Mouse (Mus musculus): ENCODE results near the gene Bcl2. TPM values are rescaled to one million over a fixed set of nuclear protein-coding genes. Genes with fewer than 3 reads are reported as not detected.

Gene Bcl2
- total and polyA plus RNA-seq, 3 experiments, result 30.9 to 87.0 (median 38.8) TPM

DNA sequence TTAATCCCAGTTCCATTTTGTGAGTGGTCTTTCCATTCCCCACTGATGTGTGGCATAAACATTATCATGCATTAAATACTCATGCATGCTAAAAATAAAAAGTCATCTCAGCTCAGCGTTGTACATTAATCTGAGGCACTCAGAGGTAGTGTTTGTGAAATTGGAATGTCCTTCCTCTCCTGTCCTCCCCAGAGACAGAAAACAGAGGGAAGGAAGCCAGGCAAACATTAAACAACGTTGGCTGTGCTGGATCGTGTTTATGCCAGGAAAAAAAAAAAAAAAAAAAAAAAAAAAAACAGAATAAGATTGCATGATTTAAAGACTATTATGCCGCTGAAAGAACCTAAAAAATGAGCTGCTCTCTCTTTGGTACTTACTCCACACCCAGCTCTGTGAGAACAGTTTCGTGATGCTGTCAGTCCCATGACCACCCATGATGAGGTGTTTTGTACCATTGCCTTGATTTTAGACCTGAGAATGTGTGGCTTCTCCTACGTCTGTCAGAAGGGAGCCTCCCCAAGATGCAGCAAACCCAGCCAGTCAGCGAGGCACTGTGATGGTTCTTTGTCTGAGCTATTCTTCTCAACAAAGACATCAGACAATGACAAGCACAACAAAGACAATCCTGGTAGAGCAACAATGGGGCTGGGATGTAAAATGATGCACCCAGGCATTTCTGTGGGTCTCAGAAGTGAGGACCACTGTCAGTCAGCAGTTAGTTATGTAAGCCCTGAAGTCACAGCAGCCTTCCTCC lies 200.0 kb downstream of the Bcl2 start:
- TF ChIP-seq HCFC1 (IDR thresholded peaks at IDR 0.05; ENCODE audit: low read depth, low read length) (no peak), ZNF384 (IDR thresholded peaks at IDR 0.05; ENCODE audit: low read depth, low read length) (peak; percentile 61)
- Histone ChIP-seq H3K27me3 (ENCODE audit: control insufficient read depth in 1 of 2, insufficient read depth in 2 of 2, low read length in 2 of 2) (no peaks in the 10 kb centered on the region), H3K4me1 (ENCODE audit: control insufficient read depth in 1 of 2, insufficient read depth in 2 of 2, low read length in 2 of 2) (no peaks in the 10 kb centered on the region; a peak in 1 of 4 replicates), H3K27ac (ENCODE audit: control insufficient read depth, low read depth, low read length) (no peak overlapping the region), H3K36me3 (ENCODE audit: control insufficient read depth in 1 of 2, insufficient read depth in 2 of 2, low read length in 2 of 2) (no peaks in the 10 kb centered on the region), H3K9me3 (replicated peaks; ENCODE audit: insufficient read depth, low read length) (no peaks in the 10 kb centered on the region), H3K79me2 (ENCODE audit: control insufficient read depth, insufficient read depth, low read length, poor library complexity) (no peaks in the 10 kb centered on the region), H3K4me3 (ENCODE audit: control insufficient read depth in 1 of 2, insufficient read depth in 1 of 2, low read depth in 2 of 2, low read length in 2 of 2) (no peak overlapping the region), H3K9ac (ENCODE audit: control insufficient read depth, low read depth, low read length, poor library complexity, severe bottlenecking) (no peak overlapping the region)
- DNase-seq (ENCODE audit: low read depth, low spot score), result no peak

DNA sequence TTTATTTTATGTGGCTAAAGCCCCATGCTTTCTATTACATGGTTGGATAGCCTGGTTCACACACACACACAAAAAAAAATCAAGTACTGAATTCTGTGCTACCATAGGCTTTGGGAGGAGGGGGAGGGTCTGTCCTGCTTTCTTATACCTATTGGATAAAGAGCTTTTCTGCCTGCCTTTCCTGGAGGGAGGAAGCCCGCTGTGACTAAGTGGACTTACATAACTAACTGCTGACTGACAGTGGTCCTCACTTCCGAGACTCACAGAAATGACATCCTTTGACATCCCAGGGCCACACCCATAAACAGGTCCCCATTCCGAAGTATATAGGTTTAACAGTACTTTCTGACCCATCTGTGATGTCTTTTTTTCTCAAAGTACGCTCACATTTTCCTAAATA lies 200.6 kb downstream of the Bcl2 start:
- Histone ChIP-seq H3K4me3 (ENCODE audit: control insufficient read depth in 1 of 2, insufficient read depth in 1 of 2, low read depth in 2 of 2, low read length in 2 of 2) (no peak overlapping the region), H3K9ac (ENCODE audit: control insufficient read depth, low read depth, low read length, poor library complexity, severe bottlenecking) (no peak overlapping the region), H3K9me3 (replicated peaks; ENCODE audit: insufficient read depth, low read length) (no peaks in the 10 kb centered on the region), H3K36me3 (ENCODE audit: control insufficient read depth in 1 of 2, insufficient read depth in 2 of 2, low read length in 2 of 2) (no peaks in the 10 kb centered on the region), H3K27ac (ENCODE audit: control insufficient read depth, low read depth, low read length) (no peak overlapping the region), H3K27me3 (ENCODE audit: control insufficient read depth in 1 of 2, insufficient read depth in 2 of 2, low read length in 2 of 2) (no peaks in the 10 kb centered on the region), H3K4me1 (ENCODE audit: control insufficient read depth in 1 of 2, insufficient read depth in 2 of 2, low read length in 2 of 2) (no peaks in the 10 kb centered on the region; a peak in 1 of 4 replicates), H3K79me2 (ENCODE audit: control insufficient read depth, insufficient read depth, low read length, poor library complexity) (no peaks in the 10 kb centered on the region)
- no peak for DNase-seq (ENCODE audit: low read depth, low spot score)
- no peak for TF ChIP-seq MAZ (IDR thresholded peaks at IDR 0.05; ENCODE audit: low read depth, low read length)
- no peak for TF ChIP-seq E2F4 (IDR thresholded peaks at IDR 0.05; ENCODE audit: borderline replicate concordance, low read depth, low read length)
- TF ChIP-seq TBP (IDR thresholded peaks at IDR 0.05; ENCODE audit: low read depth, low read length), result no peak
- no peak for TF ChIP-seq CHD2 (IDR thresholded peaks at IDR 0.05; ENCODE audit: low read length)
- no peak for TF ChIP-seq ZNF384 (IDR thresholded peaks at IDR 0.05; ENCODE audit: low read depth, low read length)
- no peak for TF ChIP-seq ZC3H11A (IDR thresholded peaks at IDR 0.05; ENCODE audit: low read depth, low read length)

DNA sequence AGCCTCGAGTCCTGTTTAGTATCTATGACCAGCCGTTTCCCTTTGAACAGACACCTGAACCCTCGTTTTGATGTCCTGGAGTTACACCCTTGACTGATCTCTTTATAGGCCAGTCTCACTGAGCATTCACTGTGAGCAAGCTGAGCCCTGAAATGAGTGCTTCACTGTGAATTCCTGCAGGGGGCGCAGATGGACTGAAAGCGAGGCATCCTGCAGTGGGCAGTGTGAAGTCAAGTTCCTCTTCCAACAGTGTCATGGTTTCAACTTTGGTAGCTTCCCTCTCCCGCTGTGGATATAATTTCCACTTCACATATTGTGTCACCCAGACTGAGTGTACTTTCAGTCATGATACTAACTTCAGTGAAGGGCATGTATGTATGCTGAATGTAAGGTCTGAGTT lies 202.5 kb downstream of the Bcl2 start:
- DNase-seq (ENCODE audit: low read depth, low spot score), result peak; percentile 97
- Histone ChIP-seq H3K27me3 (ENCODE audit: control insufficient read depth in 1 of 2, insufficient read depth in 2 of 2, low read length in 2 of 2) (no peaks in the 10 kb centered on the region), H3K9ac (ENCODE audit: control insufficient read depth, low read depth, low read length, poor library complexity, severe bottlenecking) (no peak overlapping the region), H3K4me1 (ENCODE audit: control insufficient read depth in 1 of 2, insufficient read depth in 2 of 2, low read length in 2 of 2) (no peaks in the 10 kb centered on the region), H3K4me3 (ENCODE audit: control insufficient read depth in 1 of 2, insufficient read depth in 1 of 2, low read depth in 2 of 2, low read length in 2 of 2) (no peak overlapping the region), H3K27ac (ENCODE audit: control insufficient read depth, low read depth, low read length) (no peak overlapping the region), H3K9me3 (replicated peaks; ENCODE audit: insufficient read depth, low read length) (no peaks in the 10 kb centered on the region), H3K79me2 (ENCODE audit: control insufficient read depth, insufficient read depth, low read length, poor library complexity) (no peaks in the 10 kb centered on the region), H3K36me3 (ENCODE audit: control insufficient read depth in 1 of 2, insufficient read depth in 2 of 2, low read length in 2 of 2) (no peaks in the 10 kb centered on the region)
- TF ChIP-seq KAT2A (conservative IDR thresholded peaks at IDR 0.05; ENCODE audit: low read depth, low read length) (no peak), SMC3 (IDR thresholded peaks at IDR 0.05; ENCODE audit: low read depth, low read length) (peak; percentile 100), MYC (IDR thresholded peaks at IDR 0.05; ENCODE audit: low read depth, low read length) (peak; percentile 87), CHD2 (IDR thresholded peaks at IDR 0.05; ENCODE audit: low read length) (no peak), ZMIZ1 (IDR thresholded peaks at IDR 0.05; ENCODE audit: low read depth, low read length) (no peak), ZKSCAN1 (IDR thresholded peaks at IDR 0.05; ENCODE audit: low read depth, low read length) (no peak), ELF1 (IDR thresholded peaks at IDR 0.05; ENCODE audit: low read depth, low read length) (peak; percentile 48; the same call in 1 of the 2 replicates), POLR2AphosphoS5 (IDR thresholded peaks at IDR 0.05; ENCODE audit: borderline replicate concordance, low read depth, low read length) (no peak), HCFC1 (IDR thresholded peaks at IDR 0.05; ENCODE audit: low read depth, low read length) (0 out of 2 replicates have a peak, but pooled peaks have one; percentile 30), POLR2AphosphoS2 (IDR thresholded peaks at IDR 0.05; ENCODE audit: low read length) (no peak), GATA1 (IDR thresholded peaks at IDR 0.05; ENCODE audit: low read depth, low read length) (no peak), RAD21 (IDR thresholded peaks at IDR 0.05; ENCODE audit: low read depth, low read length) (no peak; the same call in none of the 2 replicates), USF1 (IDR thresholded peaks at IDR 0.05; ENCODE audit: low read depth, low read length) (no peak), CTCF (IDR thresholded peaks at IDR 0.05 in 2 of 3, conservative IDR thresholded peaks at IDR 0.05 in 1 of 3; ENCODE audit: control insufficient read depth in 1 of 3, insufficient read depth in 1 of 3, low read depth in 2 of 3, low read length in 3 of 3, poor library complexity in 1 of 3, severe bottlenecking in 1 of 3) (peak in 2 of 3 experiments; percentile 100; a peak in 5 of 6 replicates), BHLHE40 (IDR thresholded peaks at IDR 0.05; ENCODE audit: borderline replicate concordance, low read depth, low read length) (no peak), UBTF (IDR thresholded peaks at IDR 0.05; ENCODE audit: borderline replicate concordance, insufficient read depth, low read depth, low read length) (no peak), ZC3H11A (IDR thresholded peaks at IDR 0.05; ENCODE audit: low read depth, low read length) (peak; percentile 99), USF2 (IDR thresholded peaks at IDR 0.05; ENCODE audit: borderline replicate concordance in 1 of 2, insufficient read depth in 1 of 2, low read depth in 1 of 2, low read length in 2 of 2) (no peak), MAZ (IDR thresholded peaks at IDR 0.05; ENCODE audit: low read depth, low read length) (peak; percentile 71; the same call in 1 of the 2 replicates), ETS1 (IDR thresholded peaks at IDR 0.05; ENCODE audit: low read depth, low read length) (peak; percentile 22; the same call in 1 of the 2 replicates)
